Mouse (Mus musculus): ENCODE results near the gene Arfgap3. TPM values are rescaled to one million over a fixed set of nuclear protein-coding genes. Genes with fewer than 3 reads are reported as not detected.
A peak's percentile ranks its signal among the peaks of the same experiment; 100 is the strongest.
"Not testable (repeated sequence)": the region's sequence is repeated elsewhere in the genome, so short reads cannot be mapped to it uniquely, and the experiment has no call there.

Gene Arfgap3
- total and polyA plus RNA-seq, 2 experiments from 2014 or later: 22.4 to 86.9 TPM

DNA sequence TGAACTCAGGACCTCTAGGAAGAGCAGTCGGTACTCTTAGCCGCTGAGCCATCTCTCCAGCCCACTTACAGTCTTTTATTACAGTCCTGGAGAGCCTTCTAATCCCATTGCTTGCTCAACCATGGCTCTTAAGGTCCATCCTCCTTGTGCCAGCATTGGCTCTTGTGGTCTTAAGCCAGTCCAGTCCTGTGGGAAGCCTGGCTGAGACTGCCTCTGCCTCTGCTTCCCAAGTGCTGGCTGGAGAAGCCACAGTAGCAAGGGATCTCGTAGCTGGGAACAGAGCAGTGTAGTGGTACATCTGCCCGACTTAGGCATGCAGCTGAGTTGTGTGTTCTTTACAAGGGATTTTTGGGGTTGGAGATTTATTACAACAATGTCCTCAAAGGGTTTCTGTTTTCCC lies 32.4 kb upstream of the Arfgap3 start:
- no peaks in the 10 kb centered on the region for H3K27me3 ChIP-seq (ENCODE audit: control insufficient read depth, insufficient read depth, low read length)
- ATAC-seq (ENCODE audit: insufficient read depth, low read depth) (no peak), DNase-seq (ENCODE audit: low spot score) (no peak)
- H3K9ac ChIP-seq (replicated peaks; ENCODE audit: low read depth, low read length): no peak overlapping the region
- WGBS: 94% methylated on average over 4 of the region's 4 CpGs
- H3K27ac ChIP-seq (ENCODE audit: low read depth): no peak overlapping the region
- H3K9me3 ChIP-seq (replicated peaks; ENCODE audit: control insufficient read depth, low read length): no peaks in the 10 kb centered on the region
- no peak overlapping the region for H3K4me3 ChIP-seq (ENCODE audit: low read depth, low read length)
- H3K4me2 ChIP-seq (ENCODE audit: low read depth, low read length): no peak overlapping the region
- H3K4me1 ChIP-seq (ENCODE audit: control insufficient read depth, insufficient read depth): no peaks in the 10 kb centered on the region
- TF ChIP-seq EP300 (IDR thresholded peaks at IDR 0.05; ENCODE audit: low read depth) (no peak), CTCF (IDR thresholded peaks at IDR 0.05; ENCODE audit: low read depth) (no peak)
- peaks cover 88% of the 10 kb centered on the region for H3K36me3 ChIP-seq (replicated peaks; ENCODE audit: control insufficient read depth, insufficient read depth, low read length)

DNA sequence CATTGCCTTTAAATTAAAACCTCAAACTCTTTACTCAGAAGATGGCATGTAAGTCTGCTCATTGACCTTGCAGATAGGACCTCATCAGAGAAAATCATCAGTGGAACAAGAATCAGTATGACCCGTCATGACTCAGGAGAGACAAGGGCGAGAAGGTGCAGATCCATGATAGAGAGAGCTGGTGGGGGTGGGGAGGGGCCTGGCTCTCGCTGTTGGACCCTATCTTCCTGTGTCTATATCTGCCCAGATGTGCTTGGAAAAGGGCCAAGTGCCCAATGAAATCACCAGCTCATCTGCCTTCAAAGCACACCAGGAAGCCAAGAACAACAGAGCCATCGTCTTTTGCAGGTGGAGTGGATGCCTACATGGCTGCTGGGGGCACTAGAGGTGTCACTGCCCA lies 27.1 kb upstream of the Arfgap3 start:
- no peaks in the 10 kb centered on the region for H3K27me3 ChIP-seq (ENCODE audit: control insufficient read depth, insufficient read depth, low read length)
- peaks cover 61% of the 10 kb centered on the region for H3K36me3 ChIP-seq (replicated peaks; ENCODE audit: control insufficient read depth, insufficient read depth, low read length)
- no peak for ATAC-seq (ENCODE audit: insufficient read depth, low read depth)
- no peaks in the 10 kb centered on the region for H3K9me3 ChIP-seq (replicated peaks; ENCODE audit: control insufficient read depth, low read length)
- no peaks in the 10 kb centered on the region for H3K4me1 ChIP-seq (ENCODE audit: control insufficient read depth, insufficient read depth)
- H3K4me3 ChIP-seq (ENCODE audit: low read depth, low read length): no peak overlapping the region
- H3K27ac ChIP-seq (ENCODE audit: low read depth): no peak overlapping the region
- TF ChIP-seq CTCF (IDR thresholded peaks at IDR 0.05; ENCODE audit: low read depth) (no peak), EP300 (IDR thresholded peaks at IDR 0.05; ENCODE audit: low read depth) (no peak)
- no peak overlapping the region for H3K9ac ChIP-seq (replicated peaks; ENCODE audit: low read depth, low read length)
- H3K4me2 ChIP-seq (ENCODE audit: low read depth, low read length): no peak overlapping the region
- WGBS: 51% methylated on average over 4 of the region's 4 CpGs
- DNase-seq (ENCODE audit: low spot score): no peak

- ATAC-seq (ENCODE audit: insufficient read depth, low read depth): peak; percentile 68; the same call in 1 of the 2 replicates
These were observed 25.1 kb upstream of the Arfgap3 start for GRCm38 (mm10) chr15:83375136-83375535.

GRCm38 (mm10) chr15:83374076-83374475 lies 24.0 kb upstream of the Arfgap3 start:
- no peak overlapping the region for H3K9ac ChIP-seq (replicated peaks; ENCODE audit: low read depth, low read length)
- no peaks in the 10 kb centered on the region for H3K4me1 ChIP-seq (ENCODE audit: control insufficient read depth, insufficient read depth)
- H3K9me3 ChIP-seq (replicated peaks; ENCODE audit: control insufficient read depth, low read length): no peaks in the 10 kb centered on the region
- H3K36me3 ChIP-seq (replicated peaks; ENCODE audit: control insufficient read depth, insufficient read depth, low read length): peaks cover 35% of the 10 kb centered on the region
- ATAC-seq (ENCODE audit: insufficient read depth, low read depth): no peak
- no peak overlapping the region for H3K27ac ChIP-seq (ENCODE audit: low read depth)
- no peak overlapping the region for H3K4me3 ChIP-seq (ENCODE audit: low read depth, low read length)
- no peak overlapping the region for H3K4me2 ChIP-seq (ENCODE audit: low read depth, low read length)
- no peaks in the 10 kb centered on the region for H3K27me3 ChIP-seq (ENCODE audit: control insufficient read depth, insufficient read depth, low read length)
- no peak for DNase-seq (ENCODE audit: low spot score)
- TF ChIP-seq EP300 (IDR thresholded peaks at IDR 0.05; ENCODE audit: low read depth) (no peak), CTCF (IDR thresholded peaks at IDR 0.05; ENCODE audit: low read depth) (no peak)

More at GRCm38 (mm10) chr15:83375136-83375535, 25.1 kb upstream of the Arfgap3 start:
- peaks cover 46% of the 10 kb centered on the region for H3K36me3 ChIP-seq (replicated peaks; ENCODE audit: control insufficient read depth, insufficient read depth, low read length)
- WGBS: 51% methylated on average over 4 of the region's 4 CpGs
- no peak overlapping the region for H3K4me3 ChIP-seq (ENCODE audit: low read depth, low read length)
- no peaks in the 10 kb centered on the region for H3K9me3 ChIP-seq (replicated peaks; ENCODE audit: control insufficient read depth, low read length)
- TF ChIP-seq EP300 (IDR thresholded peaks at IDR 0.05; ENCODE audit: low read depth): no peak
- peak; percentile 61 for TF ChIP-seq CTCF (IDR thresholded peaks at IDR 0.05; ENCODE audit: low read depth)
- H3K4me1 ChIP-seq (ENCODE audit: control insufficient read depth, insufficient read depth): no peaks in the 10 kb centered on the region
- no peak overlapping the region for H3K9ac ChIP-seq (replicated peaks; ENCODE audit: low read depth, low read length)
- H3K27ac ChIP-seq (ENCODE audit: low read depth): no peak overlapping the region
- no peak overlapping the region for H3K4me2 ChIP-seq (ENCODE audit: low read depth, low read length)
- H3K27me3 ChIP-seq (ENCODE audit: control insufficient read depth, insufficient read depth, low read length): no peaks in the 10 kb centered on the region
- DNase-seq (ENCODE audit: low spot score): peak; percentile 71

DNA sequence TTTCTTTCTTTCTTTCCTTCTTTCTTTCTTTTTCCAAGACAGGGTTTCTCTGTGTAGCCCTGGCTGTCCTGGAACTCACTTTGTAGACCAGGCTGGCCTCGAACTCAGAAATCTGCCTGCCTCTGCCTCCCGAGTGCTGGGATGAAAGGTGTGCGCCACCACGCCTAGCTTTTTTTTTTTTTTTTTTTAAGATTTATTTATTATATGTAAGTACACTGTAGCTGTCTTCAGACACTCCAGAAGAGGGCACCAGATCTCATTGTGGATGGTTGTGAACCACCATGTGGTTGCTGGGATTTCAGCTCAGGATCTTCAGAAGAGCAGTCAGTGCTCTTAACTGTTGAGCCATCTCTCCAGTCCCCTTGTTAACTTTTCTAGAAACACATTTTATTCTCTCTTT lies 18.7 kb upstream of the Arfgap3 start:
- H3K27ac ChIP-seq (ENCODE audit: low read depth); ATAC-seq (ENCODE audit: insufficient read depth, low read depth); H3K36me3 ChIP-seq (replicated peaks; ENCODE audit: control insufficient read depth, insufficient read depth, low read length); H3K4me3 ChIP-seq (ENCODE audit: low read depth, low read length); H3K9ac ChIP-seq (replicated peaks; ENCODE audit: low read depth, low read length); H3K4me1 ChIP-seq (ENCODE audit: control insufficient read depth, insufficient read depth); H3K9me3 ChIP-seq (replicated peaks; ENCODE audit: control insufficient read depth, low read length); H3K4me2 ChIP-seq (ENCODE audit: low read depth, low read length); H3K27me3 ChIP-seq (ENCODE audit: control insufficient read depth, insufficient read depth, low read length); DNase-seq (ENCODE audit: low spot score): not testable (repeated sequence)
- 92% methylated on average over 4 of the region's 4 CpGs for WGBS

GRCm38 (mm10) chr15:83368261-83368660 lies 18.2 kb upstream of the Arfgap3 start:
- Histone ChIP-seq H3K36me3 (replicated peaks; ENCODE audit: control insufficient read depth, insufficient read depth, low read length) (0 out of 2 replicates have a peak, but pooled peaks cover 2% of the 10 kb centered on the region), H3K4me1 (ENCODE audit: control insufficient read depth, insufficient read depth) (0 out of 2 replicates have a peak, but pooled peaks cover 3% of the 10 kb centered on the region), H3K4me3 (ENCODE audit: low read depth, low read length) (no peak overlapping the region), H3K4me2 (ENCODE audit: low read depth, low read length) (no peak overlapping the region), H3K27ac (ENCODE audit: low read depth) (no peak overlapping the region), H3K27me3 (ENCODE audit: control insufficient read depth, insufficient read depth, low read length) (no peaks in the 10 kb centered on the region), H3K9ac (replicated peaks; ENCODE audit: low read depth, low read length) (no peak overlapping the region), H3K9me3 (replicated peaks; ENCODE audit: control insufficient read depth, low read length) (no peaks in the 10 kb centered on the region)
- no peak for DNase-seq (ENCODE audit: low spot score)
- 69% methylated on average over 2 of the region's 2 CpGs for WGBS
- no peak for ATAC-seq (ENCODE audit: insufficient read depth, low read depth)
- TF ChIP-seq EP300 (IDR thresholded peaks at IDR 0.05; ENCODE audit: low read depth) (no peak), CTCF (IDR thresholded peaks at IDR 0.05; ENCODE audit: low read depth) (no peak)

All from heart, postnatal 0 days (tissue).